Mouse (Mus musculus): Measurements from ENCODE around the gene Tmed8.
"Not testable (repeated sequence)": the region's sequence is repeated elsewhere in the genome, so short reads cannot be mapped to it uniquely, and the experiment has no call there.

Tmed8 gene

DNA sequence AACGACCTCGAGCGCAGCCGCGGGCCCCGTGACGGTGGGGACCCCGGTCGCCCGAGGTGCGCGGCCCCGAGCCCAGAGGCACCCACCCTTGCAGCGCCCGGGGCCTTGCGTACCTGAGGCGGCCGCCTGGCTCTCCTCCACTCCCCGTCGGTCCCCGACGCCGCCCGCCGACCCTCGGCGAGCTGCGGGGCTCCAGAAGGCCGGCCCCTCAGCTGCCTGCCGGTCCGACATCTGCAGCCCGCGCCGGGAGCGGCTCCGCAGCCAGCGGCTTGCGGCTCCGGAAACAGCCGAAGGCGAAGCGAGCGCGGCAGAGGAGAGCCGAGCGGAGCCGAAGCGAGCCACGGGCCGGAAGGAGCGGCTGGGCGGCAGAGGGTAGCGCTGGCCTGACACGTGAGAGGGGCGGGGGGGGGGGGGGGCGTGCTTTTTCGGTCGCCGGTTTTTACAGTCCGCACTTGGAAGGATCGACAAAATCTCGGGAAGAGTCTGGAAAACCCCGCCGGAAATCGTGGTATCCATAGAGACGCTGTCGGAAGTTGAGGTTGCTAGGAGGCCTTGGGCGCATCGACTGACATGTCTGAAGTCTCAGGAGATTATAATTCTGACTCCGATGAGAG lies at the start of gene Tmed8:
Gene Tmed8 (minus strand): TSS at position 482 of the 614 bp plus-strand sequence.
- peak; percentile 89 for DNase-seq

DNA sequence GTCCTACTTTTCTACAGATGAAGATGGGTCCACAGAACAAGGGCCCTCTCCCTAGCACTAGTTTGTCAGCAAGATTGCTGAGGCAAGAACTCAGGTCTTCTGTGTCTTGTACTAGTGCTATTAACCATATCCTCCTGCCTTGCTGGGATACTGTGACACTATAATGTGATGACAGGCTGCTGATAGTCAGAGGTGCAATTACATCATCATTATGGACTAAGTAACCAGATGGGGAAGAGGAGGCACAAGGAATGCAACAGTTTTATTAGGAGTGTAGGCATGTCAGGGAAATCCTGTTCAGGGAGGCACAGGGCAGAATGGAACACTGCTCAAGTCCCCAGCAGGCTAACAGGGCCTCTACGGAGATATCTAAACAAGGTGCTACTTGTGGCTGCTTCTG lies 38.4 kb upstream of the Tmed8 start, which contains the start of gene Noxred1:
Gene Noxred1 (minus strand): TSS at position 101 of the 400 bp plus-strand sequence.
- no peak for DNase-seq

DNA sequence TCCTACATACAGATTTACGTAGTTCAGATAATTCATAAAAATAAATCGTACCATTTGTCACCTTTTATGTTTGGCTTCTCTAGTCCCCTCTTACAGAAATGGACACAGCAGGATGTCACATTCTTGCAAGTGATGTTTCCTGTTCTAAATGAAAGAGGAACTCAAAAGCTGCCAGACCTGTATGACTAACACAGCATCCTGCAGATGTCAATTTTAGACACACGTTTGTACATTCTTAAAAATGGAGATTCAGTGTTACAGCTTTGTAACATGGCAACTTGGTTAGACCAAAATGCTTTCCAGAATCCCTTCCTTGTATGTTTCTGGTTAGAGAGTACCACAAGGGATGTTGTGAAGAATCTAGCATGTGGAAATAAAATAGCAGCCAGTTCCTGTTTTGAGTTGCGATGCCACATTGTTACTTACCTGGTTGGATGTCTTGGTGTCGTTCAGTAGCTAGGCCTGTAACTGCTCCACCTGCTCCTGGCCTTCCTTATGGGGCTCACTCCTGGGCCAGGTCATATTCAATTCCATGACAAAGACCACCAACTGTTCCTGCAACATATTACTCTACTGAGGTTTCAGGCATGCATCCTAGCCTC lies 36.7 kb upstream of the Tmed8 start:
- DNase-seq = no peak

DNA sequence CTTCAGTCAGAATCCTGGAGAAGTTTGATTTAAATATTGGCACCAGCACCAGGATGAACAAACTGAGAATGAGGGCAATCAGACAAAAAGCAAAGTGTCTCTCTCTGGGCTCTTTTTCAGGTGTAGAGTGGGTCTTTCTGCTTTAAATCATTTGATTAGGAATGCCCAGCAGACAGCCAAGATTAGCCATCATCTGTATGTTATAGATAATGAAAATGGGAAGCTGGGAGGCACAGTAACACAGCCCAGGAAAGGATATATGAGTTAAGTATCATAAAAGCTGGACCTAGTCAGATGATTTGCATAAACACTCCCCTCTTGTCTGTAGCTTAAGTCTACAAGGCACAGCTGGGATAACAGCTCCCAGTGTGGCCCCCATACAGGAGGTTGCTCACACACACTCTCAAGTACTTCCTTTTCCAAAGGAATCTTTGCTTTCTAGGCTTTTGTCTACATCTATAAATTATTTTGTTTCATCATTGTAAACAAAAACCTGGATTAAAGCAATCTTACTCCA lies 30.2 kb upstream of the Tmed8 start:
- DNase-seq = no peak

DNA sequence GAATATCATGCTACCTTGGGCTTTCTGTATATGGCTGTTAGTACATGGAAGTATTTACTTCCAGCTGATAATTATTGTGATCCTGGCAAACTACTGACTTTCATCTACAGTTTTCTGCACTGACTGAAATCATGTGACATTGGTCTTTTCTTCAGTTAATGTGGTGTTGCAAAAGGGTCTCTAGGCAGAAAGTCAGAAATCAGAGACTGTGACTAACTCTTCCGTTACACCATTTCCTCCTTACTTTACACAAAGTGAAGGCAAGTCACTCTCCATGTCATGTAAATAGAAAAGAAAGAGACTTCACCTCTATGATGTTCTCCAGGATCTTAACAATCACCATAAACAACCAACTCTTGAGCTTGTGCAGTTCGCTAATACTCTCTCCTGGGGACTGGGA lies 29.4 kb upstream of the Tmed8 start:
- no peak for DNase-seq

DNA sequence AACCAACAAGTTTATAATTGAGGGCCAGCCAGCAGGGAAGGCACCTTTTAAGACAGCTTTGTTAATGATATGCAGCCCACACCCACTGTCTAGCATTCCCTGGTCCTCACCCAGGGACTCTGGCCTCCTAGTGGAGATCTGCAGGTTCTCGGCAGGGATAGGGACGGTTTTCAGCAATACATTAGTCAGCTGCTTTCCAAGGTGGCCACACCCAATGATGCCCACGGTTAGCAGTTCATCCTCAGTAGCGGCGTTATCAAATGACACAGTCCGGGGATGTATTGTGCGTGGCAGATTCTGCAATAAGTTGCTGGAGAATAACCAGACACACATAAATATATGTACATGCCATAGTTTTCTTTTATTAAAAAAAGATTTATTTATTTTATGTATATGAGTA lies 26.5 kb upstream of the Tmed8 start:
- DNase-seq = no peak

DNA sequence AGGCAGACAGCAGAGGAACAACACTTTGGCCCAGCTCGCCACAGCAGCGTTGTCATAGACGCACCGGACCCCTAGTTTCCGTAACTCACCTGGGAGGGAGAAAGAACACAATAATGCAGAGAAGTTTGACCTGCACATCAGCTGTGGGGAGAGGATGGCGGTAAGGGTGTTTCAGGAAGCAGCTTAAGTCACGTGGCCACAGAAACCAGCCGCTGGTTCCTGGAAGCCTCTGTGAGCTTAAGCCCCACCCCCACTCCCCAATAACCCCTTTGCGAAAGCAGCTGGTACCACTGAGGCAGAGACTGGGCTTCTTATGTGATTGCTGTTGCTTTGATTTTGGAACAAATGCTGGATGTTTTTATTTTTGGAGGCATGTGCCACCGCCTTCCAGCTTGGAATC lies 24.7 kb upstream of the Tmed8 start:
- DNase-seq = no peak

DNA sequence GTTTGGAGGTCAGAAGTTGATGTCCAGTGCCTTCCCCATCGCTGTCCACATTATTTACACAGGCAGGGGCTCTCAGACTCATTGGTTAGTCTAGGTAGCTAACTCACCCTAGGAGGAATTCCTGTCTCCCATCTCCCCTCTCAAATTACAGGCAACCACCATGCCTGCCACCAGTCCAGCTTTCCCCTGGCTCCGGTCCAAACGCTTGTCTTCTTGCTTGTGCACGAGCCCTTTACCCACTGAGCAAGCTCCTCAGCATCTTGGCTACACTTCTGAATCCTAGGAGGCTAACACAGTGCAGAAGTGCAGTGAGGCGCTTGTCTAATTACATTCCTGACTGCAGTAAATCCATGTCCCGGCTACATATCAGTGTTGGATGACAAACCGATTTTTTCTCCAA lies 19.1 kb upstream of the Tmed8 start:
- DNase-seq = no peak

DNA sequence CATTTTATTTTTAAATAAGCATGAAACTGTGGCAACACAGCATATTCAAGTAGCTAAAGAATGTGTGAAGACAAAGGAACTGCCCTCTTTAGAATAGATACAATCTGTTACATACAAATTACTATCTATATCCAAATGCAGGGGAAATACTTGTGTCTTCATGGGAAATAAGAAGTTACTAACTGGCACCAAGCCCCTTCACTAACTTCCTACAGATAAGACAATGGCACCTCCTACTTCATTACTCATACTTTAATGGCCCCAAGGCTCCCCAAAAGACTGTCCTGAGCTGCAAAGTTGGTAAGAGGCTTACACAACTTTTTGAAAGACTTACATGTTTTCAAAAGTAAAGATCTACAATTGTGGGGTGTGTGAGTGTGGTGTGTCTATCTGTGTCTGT lies 17.3 kb upstream of the Tmed8 start:
- no peak for DNase-seq

DNA sequence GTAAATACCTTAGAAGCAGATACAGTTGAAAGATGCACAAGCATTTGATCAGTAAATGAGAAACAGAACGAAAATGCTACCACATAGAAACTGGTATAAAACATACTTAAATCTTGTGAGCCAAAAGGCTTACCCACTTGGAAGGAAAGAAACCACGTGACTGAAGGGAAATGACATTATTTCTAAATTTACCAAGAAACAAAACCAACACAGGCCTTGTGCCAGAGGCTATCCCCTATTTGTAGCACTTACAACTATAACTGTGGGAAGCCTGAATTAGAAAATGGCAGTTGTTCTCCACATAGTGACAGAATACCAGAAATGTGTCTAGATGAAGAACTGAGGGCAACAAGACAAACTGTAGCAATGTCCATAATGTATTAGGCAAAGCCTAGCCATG lies 15.8 kb upstream of the Tmed8 start:
- DNase-seq = no peak

DNA sequence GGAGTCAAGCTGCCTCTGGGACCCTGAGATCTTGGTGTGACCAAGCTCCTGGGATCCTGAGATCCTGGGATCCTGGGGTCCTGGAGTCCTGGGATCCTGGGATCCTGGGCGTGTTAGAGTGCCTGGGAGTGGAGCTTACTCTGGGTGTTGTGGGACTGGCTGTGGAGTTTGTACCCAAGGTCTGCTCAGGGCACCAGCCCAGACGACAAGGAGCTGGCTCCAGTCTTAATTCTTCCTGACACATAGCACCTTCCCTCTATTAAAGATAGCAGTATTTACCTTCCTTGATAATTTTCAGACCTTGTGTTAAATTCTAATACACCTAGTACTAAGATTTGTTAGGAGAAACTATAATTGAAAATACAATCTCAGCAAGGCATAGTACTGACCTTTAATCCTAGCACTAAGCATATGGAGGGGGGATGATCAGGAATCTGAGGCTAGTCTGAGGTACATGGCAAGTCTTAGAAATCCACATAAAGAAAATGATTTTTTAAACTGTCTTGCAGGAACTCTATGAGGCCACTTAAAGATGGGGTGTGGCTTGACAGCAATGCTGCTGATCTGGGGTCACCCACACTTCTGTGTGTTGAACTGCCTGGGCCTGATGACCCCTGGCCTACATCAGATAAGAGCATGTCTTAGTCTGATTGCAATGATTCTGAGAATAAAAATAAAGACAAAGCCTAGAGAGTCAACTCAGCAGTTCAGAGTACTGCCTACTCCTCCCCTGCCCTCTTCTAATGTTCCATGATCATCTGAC lies 12.8 kb upstream of the Tmed8 start:
- no peak for DNase-seq

DNA sequence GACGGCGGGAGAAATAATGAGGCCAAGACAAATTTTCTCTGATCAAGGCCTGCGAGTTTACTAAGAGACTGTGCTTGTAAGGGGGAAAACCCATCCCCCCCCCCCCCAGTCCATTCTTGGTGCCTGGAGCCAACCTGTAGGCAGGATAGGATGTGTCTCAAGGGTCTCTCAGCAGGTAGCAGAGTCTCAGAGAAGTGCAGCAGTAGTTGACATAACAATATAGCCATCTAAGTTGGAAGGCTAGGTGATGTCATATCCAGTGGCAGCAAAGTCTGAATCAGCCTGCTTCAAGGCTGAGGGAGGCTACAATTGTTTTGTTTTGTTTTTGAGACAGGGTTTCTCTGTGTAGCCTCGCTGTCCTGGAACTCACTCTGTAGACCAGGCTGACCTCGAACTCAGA lies 5.5 kb upstream of the Tmed8 start:
- not testable (repeated sequence) for DNase-seq

DNA sequence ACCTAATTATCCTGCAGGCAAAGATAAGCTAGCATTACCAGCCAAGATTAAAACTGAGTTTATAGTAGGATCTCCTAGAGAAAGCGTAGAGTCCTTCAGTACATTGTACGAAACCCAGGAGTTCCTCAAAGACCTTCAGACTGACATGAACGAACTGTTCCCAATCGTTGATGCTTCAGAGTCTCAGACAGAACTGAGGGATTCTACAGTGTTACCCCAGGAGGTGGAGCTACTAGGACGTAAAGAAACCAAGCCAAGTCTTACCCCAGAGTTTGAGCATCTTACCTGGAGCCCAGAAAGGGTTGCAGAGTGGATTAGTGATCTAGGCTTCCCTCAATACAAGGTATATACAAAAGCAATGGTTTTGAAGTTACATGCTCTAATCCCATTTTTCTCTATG lies 1.4 kb upstream of the Tmed8 start:
- DNase-seq = no peak

DNA sequence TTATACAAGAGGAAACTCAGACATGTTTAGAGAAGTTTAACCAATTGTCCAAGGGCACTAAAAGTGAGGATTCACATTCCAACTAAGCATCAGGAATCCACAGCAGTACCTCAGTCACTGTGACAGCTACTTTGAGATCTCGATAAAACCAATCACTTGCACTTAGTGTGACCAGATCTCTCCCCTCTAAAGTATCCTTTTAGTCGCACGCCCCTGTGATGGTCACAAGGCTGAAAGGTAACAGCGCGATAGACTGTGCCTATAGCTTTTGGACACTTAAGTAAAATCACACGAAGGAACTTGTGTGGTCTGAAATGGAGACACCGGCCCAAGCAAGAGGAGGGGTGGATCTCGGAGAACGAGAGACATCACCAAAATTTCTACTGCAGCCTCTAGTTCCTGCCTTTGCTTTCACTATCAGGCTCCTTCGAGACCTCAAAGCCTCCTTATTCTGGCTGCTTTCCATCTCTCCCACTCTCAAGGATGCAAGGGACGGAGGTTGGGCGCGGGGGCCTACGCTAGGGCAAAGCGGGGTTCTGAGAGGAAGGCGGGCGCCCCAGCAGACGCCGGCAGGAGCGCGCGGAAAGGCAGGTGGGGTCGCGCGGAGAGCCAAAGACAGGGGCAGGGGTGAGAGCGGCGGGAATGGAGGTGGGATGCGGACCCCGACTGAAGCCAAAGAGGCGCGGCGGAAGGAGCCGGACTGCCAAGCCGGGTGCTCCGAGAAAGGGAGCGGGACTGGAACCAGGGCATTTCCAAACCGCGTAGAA lies 865 bp downstream of the Tmed8 start, which contains the start of gene Samd15:
Gene Samd15 (plus strand): TSS at position 518 of the 767 bp plus-strand sequence.
- peak; percentile 48 for DNase-seq

DNA sequence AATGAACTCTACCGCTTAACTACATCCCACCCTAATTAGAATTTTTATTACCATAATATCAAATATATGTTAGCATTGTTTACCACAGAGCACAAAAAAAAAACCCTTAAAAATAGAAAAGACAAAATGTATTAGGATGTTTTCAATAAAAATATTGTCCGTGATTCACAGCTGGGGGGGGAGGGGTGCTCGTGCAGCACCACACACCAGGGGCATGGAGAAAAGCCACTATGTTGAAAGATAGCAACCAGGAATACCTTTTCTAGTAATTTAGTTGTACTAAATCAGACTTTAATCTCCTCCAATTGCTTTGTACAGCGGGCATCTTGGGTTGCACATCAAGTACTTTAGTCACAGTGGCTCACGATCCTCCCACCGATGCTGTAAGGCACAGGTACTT lies 1.5 kb downstream of the Tmed8 start:
- DNase-seq = no peak

DNA sequence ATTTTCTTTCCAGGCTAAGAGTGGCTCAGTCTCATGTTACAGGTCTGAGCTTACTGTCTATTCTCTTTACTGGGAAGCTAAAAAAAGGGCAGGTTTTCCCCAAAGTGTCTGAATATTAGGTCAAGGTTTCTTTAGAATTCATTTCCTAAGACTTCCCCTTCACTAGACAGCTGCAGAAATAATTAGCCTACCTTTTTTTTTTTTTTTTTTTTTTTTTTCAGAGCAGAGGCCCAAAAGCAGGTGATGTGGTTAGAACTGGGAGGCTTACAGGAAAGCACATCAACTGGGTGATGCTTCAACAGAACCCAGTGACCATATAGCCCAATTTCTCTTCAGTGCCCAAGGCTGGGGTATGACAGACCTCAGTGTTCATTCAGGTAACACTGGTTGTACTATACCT lies 3.9 kb downstream of the Tmed8 start:
- no peak for DNase-seq

DNA sequence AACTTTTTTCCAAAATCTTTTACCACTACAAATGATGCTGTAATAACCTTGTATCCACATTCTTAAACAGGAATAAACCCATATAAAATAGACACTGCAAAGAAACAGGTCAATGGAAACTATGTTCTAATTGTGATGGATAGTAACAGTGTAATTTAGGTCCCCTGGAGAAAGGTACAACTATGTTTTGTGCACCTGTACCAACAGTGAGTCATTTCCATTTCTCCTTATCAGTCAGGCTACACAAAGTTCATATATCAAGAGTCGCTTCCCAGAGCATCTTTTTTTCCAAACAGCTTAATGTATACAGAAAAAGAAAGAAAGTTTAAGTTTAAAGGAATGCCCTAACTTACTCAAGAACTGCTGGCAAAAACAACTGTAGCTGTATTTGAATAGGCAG lies 5.2 kb downstream of the Tmed8 start:
- DNase-seq = no peak

DNA sequence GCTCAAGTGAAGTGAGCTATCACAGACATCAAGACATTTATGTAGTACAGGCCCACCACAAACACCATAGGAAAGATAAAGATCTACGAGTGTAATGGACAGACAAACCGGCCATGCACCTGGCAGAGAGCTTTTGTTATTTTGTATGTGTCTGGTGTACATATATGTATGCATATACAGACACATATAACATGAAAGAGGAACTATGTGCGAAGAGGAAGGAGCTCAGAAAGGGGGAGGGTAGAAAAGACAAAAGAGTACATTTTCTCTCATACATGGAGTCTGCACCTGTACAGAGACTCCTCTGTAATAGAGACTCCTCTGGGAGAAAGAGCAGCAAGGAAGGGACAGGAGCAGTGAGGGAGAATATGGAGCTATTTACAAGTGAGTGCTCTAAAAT lies 7.2 kb downstream of the Tmed8 start:
- DNase-seq = no peak

DNA sequence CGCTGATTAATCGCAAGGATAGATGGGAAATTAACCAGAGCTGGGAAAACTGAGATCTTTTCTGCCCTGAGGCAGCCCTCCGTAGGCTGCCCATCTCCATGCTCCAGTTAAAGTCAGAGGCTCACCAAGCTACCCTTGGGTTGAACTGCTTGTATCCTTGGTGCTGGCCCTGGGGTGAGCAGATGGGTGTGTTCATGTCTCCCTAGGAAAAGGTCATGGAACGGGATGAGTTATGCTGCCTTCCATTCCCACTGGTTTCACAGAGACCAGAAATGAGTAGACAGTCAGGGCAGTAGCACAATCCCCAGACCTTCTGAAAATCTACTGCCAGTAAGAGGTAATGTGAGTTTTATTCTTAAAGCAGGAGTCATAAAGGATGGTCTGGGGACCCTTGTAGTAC lies 22.6 kb downstream of the Tmed8 start:
- DNase-seq = no peak

DNA sequence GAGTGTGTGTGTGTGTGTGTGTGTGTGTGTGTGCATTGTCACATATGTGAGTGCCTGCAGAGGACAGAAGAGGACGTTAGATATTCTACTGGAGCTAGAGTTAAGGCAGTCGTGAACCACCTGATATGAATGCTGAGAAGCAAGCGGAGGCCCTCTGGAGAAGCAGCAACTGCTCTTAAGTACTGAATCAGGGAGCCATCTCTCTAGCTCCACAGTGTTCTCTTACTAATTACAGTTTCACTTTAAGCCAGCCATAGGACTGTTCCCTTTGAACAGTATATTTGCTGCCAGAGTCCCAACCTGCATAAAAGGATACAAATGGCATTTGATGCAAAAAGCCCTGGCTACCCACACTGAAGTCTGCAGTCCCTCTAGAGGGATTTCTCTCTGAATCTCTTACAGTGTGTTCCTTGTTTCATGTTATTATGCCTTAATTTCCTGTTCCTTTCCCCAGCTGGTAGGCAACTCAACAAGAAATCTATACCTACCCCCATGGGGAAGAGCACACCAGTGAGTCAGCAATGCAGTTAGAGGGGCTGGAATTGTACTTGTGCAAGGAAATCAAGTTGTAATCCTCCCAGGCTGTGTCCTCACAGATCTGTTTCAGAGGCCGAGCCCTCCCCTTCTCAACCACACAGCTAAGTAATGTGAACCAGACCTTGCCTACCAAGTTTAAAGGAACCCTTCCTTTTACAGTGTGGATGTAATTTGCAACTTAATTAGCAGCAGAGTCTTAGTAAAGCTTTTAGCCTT lies 24.9 kb downstream of the Tmed8 start:
- no peak for DNase-seq

DNA sequence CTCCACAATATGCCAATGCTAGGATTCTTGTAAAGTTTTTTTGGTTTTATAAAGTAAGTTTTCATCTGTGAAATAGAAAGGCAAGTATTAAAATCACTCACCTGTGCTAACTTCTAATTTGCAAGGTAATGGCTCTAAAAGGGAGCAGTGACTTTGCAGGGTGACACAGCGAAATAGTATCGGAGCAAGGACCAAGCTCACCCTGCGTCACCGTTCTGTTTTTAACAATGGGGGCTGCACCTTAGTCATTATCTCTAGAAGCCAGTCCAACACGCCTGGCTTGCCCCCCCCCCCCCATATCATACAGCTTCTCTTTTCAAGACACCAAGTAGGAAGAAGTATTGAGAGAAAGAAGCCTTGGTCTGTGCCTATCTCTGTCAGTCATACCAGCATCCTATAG lies 39.4 kb downstream of the Tmed8 start:
- DNase-seq = no peak

DNA sequence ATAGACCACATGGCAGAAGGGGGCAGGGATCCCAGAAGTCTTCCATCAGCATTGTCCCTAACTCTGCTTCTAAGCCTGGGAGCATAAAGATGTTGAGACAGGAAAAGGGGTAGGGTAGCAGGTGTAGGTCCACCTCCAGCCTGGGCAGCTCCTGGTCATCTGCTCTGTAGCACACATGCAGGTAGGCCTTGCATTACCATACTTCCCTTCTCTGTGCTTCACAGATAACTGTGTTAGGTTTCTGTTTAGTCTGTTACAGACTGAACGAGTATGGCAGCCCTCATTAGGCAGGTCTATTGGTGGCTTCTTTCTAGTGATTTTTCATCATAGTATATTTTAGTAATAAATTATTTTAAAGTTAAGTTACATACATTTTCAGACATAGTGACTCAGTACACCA lies 39.9 kb downstream of the Tmed8 start:
- DNase-seq = no peak

Data from kidney, postnatal 14 days (tissue).